Mouse (Mus musculus) heart, adult 11 months (tissue): ENCODE results near the gene Ssh2.
"Not testable (repeated sequence)": the region's sequence is repeated elsewhere in the genome, so short reads cannot be mapped to it uniquely, and the experiment has no call there.

ENCODE experiments used
- DNase-seq: peaks from one replicate; pipeline ENCODE4 v3.0.0; 2022

Gene Ssh2

GRCm38 (mm10) chr11:77231514-77231913 lies 15.4 kb downstream of the Ssh2 start:
- no peak for DNase-seq

- no peak for DNase-seq
Observed at GRCm38 (mm10) chr11:77235267-77235666, 19.2 kb downstream of the Ssh2 start.

- DNase-seq: no peak
Observed at GRCm38 (mm10) chr11:77239658-77240345, 23.7 kb downstream of the Ssh2 start.

- no peak for DNase-seq
Observed at GRCm38 (mm10) chr11:77240466-77241246, 24.6 kb downstream of the Ssh2 start.

GRCm38 (mm10) chr11:77242912-77243311 lies 26.8 kb downstream of the Ssh2 start:
- no peak for DNase-seq

- DNase-seq: no peak
Observed at GRCm38 (mm10) chr11:77252826-77253225, 36.7 kb downstream of the Ssh2 start.

GRCm38 (mm10) chr11:77259441-77259840 lies 43.4 kb downstream of the Ssh2 start:
- DNase-seq: no peak

- no peak for DNase-seq
Observed at GRCm38 (mm10) chr11:77267401-77267800, 51.3 kb downstream of the Ssh2 start.

- no peak for DNase-seq
Observed at GRCm38 (mm10) chr11:77276000-77276399, 59.9 kb downstream of the Ssh2 start.

- DNase-seq: peak; percentile 92
Observed at GRCm38 (mm10) chr11:77278538-77278937, 62.5 kb downstream of the Ssh2 start.

- no peak for DNase-seq
Observed at GRCm38 (mm10) chr11:77280219-77280618, 64.1 kb downstream of the Ssh2 start.

- peak; percentile 87 for DNase-seq
Observed at GRCm38 (mm10) chr11:77291447-77291846, 75.4 kb downstream of the Ssh2 start.

- DNase-seq: not testable (repeated sequence)
Observed at GRCm38 (mm10) chr11:77293673-77294072, 77.6 kb downstream of the Ssh2 start.

- DNase-seq: no peak
Observed at GRCm38 (mm10) chr11:77297246-77297645, 81.2 kb downstream of the Ssh2 start.

- DNase-seq: peak; percentile 19
Observed at GRCm38 (mm10) chr11:77307205-77307604, 91.1 kb downstream of the Ssh2 start.

GRCm38 (mm10) chr11:77308533-77308932 lies 92.4 kb downstream of the Ssh2 start:
- DNase-seq: peak; percentile 9

GRCm38 (mm10) chr11:77317721-77318477 lies 101.8 kb downstream of the Ssh2 start:
- peak; percentile 94 for DNase-seq

- DNase-seq: no peak
Observed at GRCm38 (mm10) chr11:77318478-77319118, 102.5 kb downstream of the Ssh2 start.

- DNase-seq: peak; percentile 16
Observed at GRCm38 (mm10) chr11:77321214-77321613, 105.1 kb downstream of the Ssh2 start.

- no peak for DNase-seq
Observed at GRCm38 (mm10) chr11:77330529-77330928, 114.4 kb downstream of the Ssh2 start.

GRCm38 (mm10) chr11:77347273-77347672 lies 131.2 kb downstream of the Ssh2 start:
- no peak for DNase-seq

GRCm38 (mm10) chr11:77348142-77348741 lies 132.2 kb downstream of the Ssh2 start:
- DNase-seq: peak; percentile 99

- peak; percentile 62 for DNase-seq
Observed at GRCm38 (mm10) chr11:77348985-77349384, 132.9 kb downstream of the Ssh2 start.
